ENCODE assay signal across 8 mouse cellular contexts in the genomic region with DNA sequence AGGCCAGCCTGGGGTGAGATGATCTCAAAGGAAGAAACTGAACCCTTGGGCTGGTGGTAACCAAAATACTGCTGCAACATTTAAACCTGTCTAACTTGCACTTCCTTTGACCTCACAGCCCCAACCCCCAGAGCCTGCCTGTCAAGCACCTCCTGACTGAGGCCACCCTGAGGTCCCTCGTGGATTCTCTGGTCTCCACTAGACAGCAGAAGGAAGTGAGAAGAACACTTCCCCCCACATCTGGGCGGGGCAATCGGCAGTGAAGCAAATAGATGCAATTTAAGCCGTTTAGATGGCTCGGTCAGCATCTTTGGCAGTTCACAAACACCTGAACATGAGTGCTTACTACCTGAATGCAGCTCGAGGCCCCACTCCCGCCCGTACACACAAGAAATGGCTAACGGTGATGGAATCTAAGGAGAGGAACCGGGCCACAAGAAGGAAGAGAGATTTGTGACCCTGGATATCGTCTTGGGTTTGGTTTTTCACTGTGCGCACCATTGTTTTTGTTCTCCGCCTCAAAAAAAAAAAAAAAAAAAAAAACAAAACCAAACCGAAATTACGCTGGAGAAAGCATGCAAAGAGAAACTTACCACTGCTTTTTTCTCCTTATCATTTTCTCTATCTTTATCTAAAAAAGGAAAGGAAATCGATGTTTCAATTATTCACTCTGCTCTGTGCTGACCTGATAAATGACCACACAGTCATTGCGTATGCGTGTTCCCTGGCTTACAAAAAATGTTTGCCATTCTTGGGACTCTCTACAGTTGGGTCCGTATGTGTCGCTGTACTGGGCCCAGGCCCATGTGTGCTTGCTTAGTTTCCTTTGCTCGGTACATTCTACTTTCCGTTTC. TPM values are rescaled to one million over a fixed set of nuclear protein-coding genes. Genes with fewer than 3 reads are reported as not detected.
DNase-seq lines count a peak whose midpoint lies in the region; ATAC-seq and TF ChIP-seq lines count a peak whose summit lies in the region.

No protein-coding gene starts in this region.

- H3K9ac ChIP-seq in heart, adult 2 months (ENCODE audit: low read depth, low read length): peak overlapping the region; percentile 89
- H3K9ac ChIP-seq in lung, embryonic 16.5 days (ENCODE audit: low read length): peak overlapping the region; percentile 89

- no peaks in the 10 kb centered on the region for H3K36me3 ChIP-seq in heart, adult 2 months (ENCODE audit: control insufficient read depth, insufficient read depth, low read length)
- no peaks in the 10 kb centered on the region for H3K36me3 ChIP-seq in kidney, adult 2 months (ENCODE audit: control insufficient read depth, insufficient read depth, low read length)
- H3K36me3 ChIP-seq in lung, embryonic 16.5 days (ENCODE audit: control insufficient read depth, insufficient read depth, low read length): peaks cover 3% of the 10 kb centered on the region; the same call in 1 of the 2 replicates

- H3K79me2 ChIP-seq in heart, adult 2 months (replicated peaks; ENCODE audit: control insufficient read depth, insufficient read depth, low read length): no peaks in the 10 kb centered on the region

- TF ChIP-seq CTCF in heart, adult 2 months (IDR thresholded peaks at IDR 0.05): no peak
- no peak for TF ChIP-seq CTCF in kidney, adult 2 months (conservative IDR thresholded peaks at IDR 0.05; ENCODE audit: insufficient read depth, insufficient read length, low read depth, low read length)

- intact Hi-C loops in heart, adult 2 months (cut with DNase I): loop anchor here (5.0 kb wide), 1 partner anchor 195 kb away; a partner anchor contains a TSS

- peak overlapping the region; percentile 86 for H3K4me2 ChIP-seq in lung, embryonic 16.5 days (ENCODE audit: low read depth, low read length)

- H3K27ac ChIP-seq in heart, adult 2 months: peak overlapping the region; percentile 94
- peak overlapping the region; percentile 4; the same call in 1 of the 2 replicates for H3K27ac ChIP-seq in kidney, adult 2 months (ENCODE audit: insufficient read depth, low read depth, low read length)
- H3K27ac ChIP-seq in lung, embryonic 16.5 days (ENCODE audit: low read length): no peak overlapping the region

- ATAC-seq in lung, embryonic 16.5 days (ENCODE audit: low read depth): no peak

- no peak for TF ChIP-seq EP300 in heart, adult 2 months (IDR thresholded peaks at IDR 0.05; ENCODE audit: insufficient read depth, low read depth, low read length)

- 47% methylated on average over 22 of the region's 22 CpGs for WGBS in heart, adult 2 months
- 46% methylated on average over 22 of the region's 22 CpGs for WGBS in kidney, adult 2 months
- WGBS in lung, embryonic 16.5 days: 60% methylated on average over 22 of the region's 22 CpGs

- TF ChIP-seq POLR2A in heart, adult 2 months (IDR thresholded peaks at IDR 0.05; ENCODE audit: insufficient read depth, low read depth, low read length): no peak
- TF ChIP-seq POLR2A in kidney, adult 2 months (IDR thresholded peaks at IDR 0.05; ENCODE audit: low read depth, low read length): no peak

- no peaks in the 10 kb centered on the region for H3K27me3 ChIP-seq in heart, adult 2 months (ENCODE audit: control insufficient read depth, insufficient read depth, low read length)
- no peaks in the 10 kb centered on the region for H3K27me3 ChIP-seq in kidney, adult 2 months (replicated peaks; ENCODE audit: control insufficient read depth, insufficient read depth, low read length)
- H3K27me3 ChIP-seq in lung, embryonic 16.5 days (ENCODE audit: control insufficient read depth, insufficient read depth, low read depth, low read length): no peaks in the 10 kb centered on the region

- peak; percentile 25 for DNase-seq in urinary bladder, postnatal 14 days (ENCODE audit: low spot score)
- no peak for DNase-seq in urinary bladder, postnatal 25 days (ENCODE audit: low spot score)
- DNase-seq in heart, adult 2 months: peak; percentile 38 to 76
- DNase-seq in kidney, adult 2 months: peak; percentile 52
- peak; percentile 44 for DNase-seq in skeletal muscle tissue, adult 2 months (ENCODE audit: low read depth, low spot score)
- DNase-seq in right cerebral cortex, postnatal 36 days (ENCODE audit: low spot score in 2 of 2): no peak
- no peak for DNase-seq in layer of hippocampus, adult 8-10 months (ENCODE audit: low spot score in 2 of 2)

- no peaks in the 10 kb centered on the region for H3K9me3 ChIP-seq in lung, embryonic 16.5 days (ENCODE audit: control insufficient read depth, low read length)

- H3K4me3 ChIP-seq in heart, adult 2 months: peak overlapping the region; percentile 86
- peak overlapping the region; percentile 79 for H3K4me3 ChIP-seq in kidney, adult 2 months (ENCODE audit: insufficient read depth, low read depth, low read length)
- peak overlapping the region; percentile 91 for H3K4me3 ChIP-seq in lung, embryonic 16.5 days (ENCODE audit: low read length)

- peaks cover 6% of the 10 kb centered on the region for H3K4me1 ChIP-seq in heart, adult 2 months (ENCODE audit: control insufficient read depth, insufficient read depth, low read length)
- H3K4me1 ChIP-seq in kidney, adult 2 months (ENCODE audit: control insufficient read depth, insufficient read depth, low read length): no peaks in the 10 kb centered on the region; the same call in 1 of the 2 replicates
- H3K4me1 ChIP-seq in lung, embryonic 16.5 days (replicated peaks; ENCODE audit: control insufficient read depth, insufficient read depth, low read length): peaks cover 10% of the 10 kb centered on the region

RNA-seq across cellular contexts. Expression of a gene that starts 1.1 kb away (rescaled TPM):
- total RNA-seq in heart, adult 2 months (2021): 1 to 10 TPM; 6.1 to 8.7 TPM
- polyA plus RNA-seq in heart, adult 2 months (2012; rRNA removed): 9.8 and 10.6 TPM in 2 replicates
- 20.6 and 21.0 TPM in 2 replicates for polyA plus RNA-seq in kidney, adult 2 months (2012; rRNA removed)
- polyA plus RNA-seq in lung, embryonic 16.5 days (2015; fragmentation: Nextera tagmentation; extraction: Ambion mirVana): 15.2 and 15.9 TPM in 2 replicates
- 10 to 100 TPM; 39.2 to 46.1 (median 43.9) TPM for total RNA-seq in layer of hippocampus, adult 8-10 months (2022)

RNA-seq across cellular contexts. Expression of a gene that starts 3.4 kb away (rescaled TPM):
- 1 to 10 TPM; 3.2 to 3.5 TPM for total RNA-seq in heart, adult 2 months (2021)
- polyA plus RNA-seq in heart, adult 2 months (2012; rRNA removed): 2.8 and 3.7 TPM in 2 replicates
- 4.3 and 5.4 TPM in 2 replicates for polyA plus RNA-seq in kidney, adult 2 months (2012; rRNA removed)
- 41.4 and 42.1 TPM in 2 replicates for polyA plus RNA-seq in lung, embryonic 16.5 days (2015; fragmentation: Nextera tagmentation; extraction: Ambion mirVana)
- total RNA-seq in layer of hippocampus, adult 8-10 months (2022): 10 to 100 TPM in 1 of 4 experiments, 1 to 10 TPM in 3; 7.5 to 12.1 (median 8.4) TPM

RNA-seq across cellular contexts. Expression of a gene that starts 45.7 kb away (rescaled TPM):
- total RNA-seq in heart, adult 2 months (2021): not detected
- 0.10 and 0.32 TPM in 2 replicates for polyA plus RNA-seq in heart, adult 2 months (2012; rRNA removed)
- 0.16 and 0.28 TPM in 2 replicates for polyA plus RNA-seq in kidney, adult 2 months (2012; rRNA removed)
- not detected in 2 replicates for polyA plus RNA-seq in lung, embryonic 16.5 days (2015; fragmentation: Nextera tagmentation; extraction: Ambion mirVana)
- total RNA-seq in layer of hippocampus, adult 8-10 months (2022): not detected

Comparison
In these comparisons a context has a peak if more than half of its experiments do, and no peak if none do; other contexts are left out.
1. DNase-seq: peak in urinary bladder, postnatal 14 days (single experiment), heart, adult 2 months (2 of 2), kidney, adult 2 months (single experiment) and skeletal muscle tissue, adult 2 months (single experiment); none in urinary bladder, postnatal 25 days (single experiment), right cerebral cortex, postnatal 36 days (0 of 2) and layer of hippocampus, adult 8-10 months (0 of 2).
2. Peak in every context shown above with its lines, with median percentiles within 50 percentile points of each other: H3K4me3 ChIP-seq.